Mouse (Mus musculus): ENCODE data around the gene Vtn. TPM values are rescaled to one million over a fixed set of nuclear protein-coding genes. Genes with fewer than 3 reads are reported as not detected.

Gene Vtn
- not detected in 2 replicates for polyA plus RNA-seq (2011; ENCODE audit: insufficient read length, low read depth, missing spikeins)

DNA sequence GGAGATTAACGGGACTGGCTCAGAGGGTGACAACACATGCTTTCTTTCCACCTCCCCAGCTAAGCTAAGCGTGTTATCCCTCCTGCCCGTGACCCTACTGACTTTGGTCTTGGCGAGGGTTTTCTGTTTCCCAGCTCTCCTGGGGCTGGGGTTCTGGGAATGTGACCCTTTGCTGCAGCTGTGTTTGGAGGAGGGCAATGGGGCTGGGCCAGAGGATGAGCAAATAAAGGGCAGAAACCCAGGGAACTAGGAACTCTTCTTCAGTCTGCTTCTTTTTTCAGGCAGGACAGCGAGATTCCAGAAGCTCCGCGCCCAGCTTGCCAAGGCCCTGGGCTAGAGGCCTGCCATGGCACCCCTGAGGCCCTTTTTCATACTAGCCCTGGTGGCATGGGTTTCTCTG, at the start of gene Vtn:
TSS of gene Vtn (plus strand) at position 88 of the 400 bp plus-strand sequence.
- Histone ChIP-seq H3K27ac (ENCODE audit: insufficient read depth, low read length) (no peak within 1 kb of the TSS), H3K4me1 (ENCODE audit: control insufficient read depth, insufficient read depth, low read length) (no peaks in the 10 kb centered on the region), H3K4me3 (ENCODE audit: insufficient read depth, low read length) (peak within 1 kb of the TSS; percentile 51)
- TF ChIP-seq CTCF (IDR thresholded peaks at IDR 0.05; ENCODE audit: borderline replicate concordance, insufficient read depth, low read length) (no peak), POLR2A (IDR thresholded peaks at IDR 0.05; ENCODE audit: low read depth, low read length) (no peak)

DNA sequence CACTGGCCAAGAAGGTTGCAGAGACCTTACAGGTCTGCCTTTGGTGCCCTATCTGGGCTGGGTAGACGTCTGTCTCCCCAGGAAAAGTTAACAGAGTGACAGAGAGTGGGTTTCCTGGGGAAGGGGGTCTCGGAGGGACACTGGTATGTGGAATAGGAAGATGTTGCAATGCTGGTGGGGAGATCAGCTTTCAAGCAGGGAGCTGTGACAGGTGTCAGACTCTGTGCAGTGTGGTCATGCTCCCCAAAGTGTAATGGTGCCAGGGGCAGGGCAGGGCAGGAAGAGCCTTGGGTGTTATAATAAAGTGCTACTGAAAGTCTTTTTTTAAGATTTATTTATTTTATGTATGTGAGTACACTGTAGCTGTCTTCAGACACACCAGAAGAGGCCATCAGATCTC, 48.6 kb upstream of the Vtn start:
- TF ChIP-seq POLR2A (IDR thresholded peaks at IDR 0.05; ENCODE audit: low read depth, low read length) (no peak), CTCF (IDR thresholded peaks at IDR 0.05; ENCODE audit: borderline replicate concordance, insufficient read depth, low read length) (no peak)
- H3K4me1 ChIP-seq (ENCODE audit: control insufficient read depth, insufficient read depth, low read length) = no peaks in the 10 kb centered on the region
- no peak overlapping the region for H3K4me3 ChIP-seq (ENCODE audit: insufficient read depth, low read length)
- no peak overlapping the region for H3K27ac ChIP-seq (ENCODE audit: insufficient read depth, low read length)

DNA sequence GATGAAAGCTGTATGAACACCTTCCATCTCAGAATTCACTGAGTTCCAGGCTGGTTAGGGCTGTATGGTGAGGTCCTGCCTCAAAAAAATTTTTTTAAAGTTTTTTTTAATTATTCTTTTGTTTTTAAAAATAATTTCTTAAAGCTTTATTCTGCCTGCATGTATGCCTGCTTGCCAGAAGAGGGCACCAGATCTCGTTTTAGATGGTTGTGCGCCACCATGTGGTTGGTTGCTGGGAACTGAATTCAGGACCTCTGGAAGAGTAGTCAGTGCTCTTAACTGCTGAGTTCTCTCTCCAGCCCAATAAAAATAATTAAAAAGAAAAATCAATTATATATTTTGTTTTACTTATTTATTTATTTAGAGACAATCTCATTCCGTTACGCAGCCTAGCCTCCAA, 45.2 kb upstream of the Vtn start:
- no peak overlapping the region for H3K4me3 ChIP-seq (ENCODE audit: insufficient read depth, low read length)
- no peaks in the 10 kb centered on the region for H3K4me1 ChIP-seq (ENCODE audit: control insufficient read depth, insufficient read depth, low read length)
- H3K27ac ChIP-seq (ENCODE audit: insufficient read depth, low read length) = no peak overlapping the region
- TF ChIP-seq CTCF (IDR thresholded peaks at IDR 0.05; ENCODE audit: borderline replicate concordance, insufficient read depth, low read length) (peak; percentile 89), POLR2A (IDR thresholded peaks at IDR 0.05; ENCODE audit: low read depth, low read length) (no peak)

DNA sequence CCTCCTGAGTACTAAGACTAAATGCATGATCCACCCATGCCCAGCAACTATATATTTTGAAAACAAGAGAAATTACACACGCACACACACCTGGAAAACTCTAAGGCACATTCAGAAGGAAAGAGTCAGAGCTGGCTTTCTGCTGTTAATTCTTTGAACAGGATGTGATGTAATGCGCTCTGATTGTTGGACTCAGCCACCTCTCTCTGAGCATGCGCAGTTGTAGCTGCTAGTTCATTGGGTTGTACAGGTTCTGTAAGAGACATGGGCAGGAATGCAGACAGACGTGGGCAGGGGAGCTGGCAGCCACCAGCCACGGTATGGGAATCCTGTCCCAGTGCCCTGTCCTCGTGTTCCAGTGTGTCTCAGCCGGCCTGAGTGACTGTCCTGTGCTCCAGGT, 44.6 kb upstream of the Vtn start:
- TF ChIP-seq CTCF (IDR thresholded peaks at IDR 0.05; ENCODE audit: borderline replicate concordance, insufficient read depth, low read length) (no peak), POLR2A (IDR thresholded peaks at IDR 0.05; ENCODE audit: low read depth, low read length) (no peak)
- Histone ChIP-seq H3K4me1 (ENCODE audit: control insufficient read depth, insufficient read depth, low read length) (no peaks in the 10 kb centered on the region), H3K4me3 (ENCODE audit: insufficient read depth, low read length) (no peak overlapping the region), H3K27ac (ENCODE audit: insufficient read depth, low read length) (no peak overlapping the region)

DNA sequence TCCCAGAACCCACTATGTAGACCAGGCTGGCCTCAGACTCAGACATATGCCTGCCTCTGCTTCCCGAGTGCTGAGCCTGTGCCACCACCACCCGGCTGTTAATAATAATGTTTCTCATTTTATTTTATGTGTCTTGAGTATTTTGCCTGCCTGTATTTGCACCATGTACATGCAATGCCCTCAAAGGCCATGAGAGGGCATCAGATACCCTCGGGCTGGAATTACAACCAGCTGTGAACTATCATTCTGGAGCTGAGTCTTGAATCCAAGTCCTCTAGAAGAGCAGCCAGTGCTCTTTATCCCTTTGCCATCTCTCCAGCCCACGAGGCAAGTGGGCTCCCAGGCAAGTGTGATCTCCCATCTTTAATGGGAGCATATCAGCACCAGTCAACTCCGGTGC, 43.6 kb upstream of the Vtn start:
- no peak for TF ChIP-seq POLR2A (IDR thresholded peaks at IDR 0.05; ENCODE audit: low read depth, low read length)
- no peak for TF ChIP-seq CTCF (IDR thresholded peaks at IDR 0.05; ENCODE audit: borderline replicate concordance, insufficient read depth, low read length)
- no peaks in the 10 kb centered on the region for H3K4me1 ChIP-seq (ENCODE audit: control insufficient read depth, insufficient read depth, low read length)
- H3K4me3 ChIP-seq (ENCODE audit: insufficient read depth, low read length) = no peak overlapping the region
- no peak overlapping the region for H3K27ac ChIP-seq (ENCODE audit: insufficient read depth, low read length)

DNA sequence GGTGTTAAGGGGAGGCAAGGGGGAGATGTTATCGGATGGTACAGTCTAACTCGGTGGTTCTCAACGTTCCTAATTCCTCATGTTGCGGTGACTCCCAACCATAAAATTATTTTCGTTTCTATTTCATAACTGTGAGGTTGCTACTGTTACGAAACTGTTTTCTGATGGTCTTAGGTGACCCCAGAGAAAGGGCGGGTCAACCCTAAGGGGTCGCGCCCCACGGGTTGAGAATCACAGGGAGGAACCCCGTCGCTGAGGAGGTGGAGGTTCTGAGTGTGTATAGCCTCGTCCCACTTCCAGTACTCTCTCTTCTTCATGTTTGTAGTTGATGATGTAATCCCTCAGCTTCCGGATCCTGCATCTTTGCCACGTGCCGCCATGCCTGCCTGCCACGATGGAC, 40.2 kb upstream of the Vtn start:
- H3K27ac ChIP-seq (ENCODE audit: insufficient read depth, low read length) = no peak overlapping the region

DNA sequence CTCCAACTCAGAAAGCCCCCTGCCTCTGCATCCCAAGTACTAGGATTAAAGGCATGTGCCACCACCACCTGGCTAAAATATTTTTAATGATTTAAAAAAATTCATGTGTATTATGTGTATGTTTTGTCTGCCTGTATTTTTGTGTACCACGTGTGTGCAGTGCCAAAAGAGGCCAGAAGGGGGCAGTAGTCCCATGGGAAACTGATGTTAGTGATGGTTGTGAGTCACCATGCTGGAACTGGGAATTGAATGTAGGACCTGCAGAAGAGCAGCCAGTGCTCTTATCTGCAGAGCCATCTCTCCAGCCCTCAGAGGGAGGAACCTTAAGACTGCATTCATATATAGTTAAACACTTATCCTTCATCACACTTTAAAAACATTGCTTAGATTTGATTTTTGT, 37.0 kb upstream of the Vtn start:
- no peak for TF ChIP-seq CTCF (IDR thresholded peaks at IDR 0.05; ENCODE audit: borderline replicate concordance, insufficient read depth, low read length)
- no peak for TF ChIP-seq POLR2A (IDR thresholded peaks at IDR 0.05; ENCODE audit: low read depth, low read length)
- Histone ChIP-seq H3K4me3 (ENCODE audit: insufficient read depth, low read length) (no peak overlapping the region), H3K27ac (ENCODE audit: insufficient read depth, low read length) (no peak overlapping the region), H3K4me1 (ENCODE audit: control insufficient read depth, insufficient read depth, low read length) (peaks cover 3% of the 10 kb centered on the region; the same call in 1 of the 2 replicates)

More for the DNA sequence above, 40.2 kb upstream of the Vtn start:
- Histone ChIP-seq H3K4me1 (ENCODE audit: control insufficient read depth, insufficient read depth, low read length) (no peaks in the 10 kb centered on the region), H3K4me3 (ENCODE audit: insufficient read depth, low read length) (no peak overlapping the region)
- TF ChIP-seq POLR2A (IDR thresholded peaks at IDR 0.05; ENCODE audit: low read depth, low read length) = no peak
- no peak for TF ChIP-seq CTCF (IDR thresholded peaks at IDR 0.05; ENCODE audit: borderline replicate concordance, insufficient read depth, low read length)

DNA sequence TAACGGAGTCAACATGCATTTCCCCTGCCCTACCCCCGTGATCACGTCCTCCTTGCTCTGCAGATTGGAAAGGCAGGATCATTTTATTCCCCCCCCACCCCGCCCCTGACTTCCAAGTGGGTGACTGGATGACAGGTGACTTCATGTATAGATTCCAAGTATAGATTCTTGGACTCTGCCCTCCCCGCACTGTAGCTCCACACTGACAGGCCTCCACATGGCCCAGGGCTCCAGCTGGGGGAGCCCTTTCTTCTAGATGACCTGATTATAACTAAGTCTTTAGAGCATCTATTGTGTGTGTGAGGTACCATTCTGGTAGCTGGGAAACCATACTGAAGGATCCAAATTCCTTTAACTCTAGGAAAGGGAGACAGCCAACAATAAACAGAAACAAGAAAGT, 36.2 kb upstream of the Vtn start:
- Histone ChIP-seq H3K27ac (ENCODE audit: insufficient read depth, low read length) (no peak overlapping the region), H3K4me3 (ENCODE audit: insufficient read depth, low read length) (no peak overlapping the region), H3K4me1 (ENCODE audit: control insufficient read depth, insufficient read depth, low read length) (peaks cover 3% of the 10 kb centered on the region; the same call in 1 of the 2 replicates)
- TF ChIP-seq CTCF (IDR thresholded peaks at IDR 0.05; ENCODE audit: borderline replicate concordance, insufficient read depth, low read length) = no peak
- TF ChIP-seq POLR2A (IDR thresholded peaks at IDR 0.05; ENCODE audit: low read depth, low read length) = no peak

DNA sequence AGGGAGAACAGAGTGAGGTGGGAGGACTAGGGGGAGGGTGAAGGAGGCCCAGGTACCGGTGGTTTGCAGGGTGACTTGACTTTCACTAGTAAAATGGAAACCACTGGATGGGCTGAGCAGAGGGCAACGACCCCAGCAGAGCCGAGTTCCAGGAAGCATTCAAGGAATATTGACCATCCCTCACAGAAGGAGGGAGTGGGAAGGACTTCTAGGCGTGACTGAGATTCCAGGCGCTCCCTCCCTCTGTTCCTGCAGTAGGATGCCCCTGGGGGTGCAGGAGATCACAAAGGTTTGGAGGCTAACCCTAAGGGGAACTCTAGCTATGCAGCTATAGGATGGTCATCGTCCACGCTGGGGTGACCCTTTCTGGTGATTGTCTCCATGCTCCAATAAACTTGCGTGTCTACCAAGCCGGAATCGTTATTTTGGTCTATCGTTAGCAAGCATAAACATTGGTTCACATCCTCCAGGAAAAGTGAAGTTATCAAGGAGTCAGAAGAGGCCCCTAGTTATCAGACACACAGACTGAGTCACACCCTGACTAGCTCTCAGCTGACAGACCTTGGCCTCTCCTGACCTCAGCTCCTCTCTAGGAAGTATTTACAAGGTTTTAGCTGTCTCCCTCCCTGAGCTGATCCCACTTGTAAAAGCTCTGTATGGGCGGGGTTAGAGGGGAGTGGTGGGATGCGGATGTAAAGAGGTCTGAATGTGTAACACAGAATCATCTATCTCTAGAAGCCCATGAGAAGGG, 35.4 kb upstream of the Vtn start:
- H3K27ac ChIP-seq (ENCODE audit: insufficient read depth, low read length) = no peak overlapping the region
- H3K4me1 ChIP-seq (ENCODE audit: control insufficient read depth, insufficient read depth, low read length) = peaks cover 3% of the 10 kb centered on the region; the same call in 1 of the 2 replicates
- H3K4me3 ChIP-seq (ENCODE audit: insufficient read depth, low read length) = no peak overlapping the region
- TF ChIP-seq POLR2A (IDR thresholded peaks at IDR 0.05; ENCODE audit: low read depth, low read length) (no peak), CTCF (IDR thresholded peaks at IDR 0.05; ENCODE audit: borderline replicate concordance, insufficient read depth, low read length) (no peak)

DNA sequence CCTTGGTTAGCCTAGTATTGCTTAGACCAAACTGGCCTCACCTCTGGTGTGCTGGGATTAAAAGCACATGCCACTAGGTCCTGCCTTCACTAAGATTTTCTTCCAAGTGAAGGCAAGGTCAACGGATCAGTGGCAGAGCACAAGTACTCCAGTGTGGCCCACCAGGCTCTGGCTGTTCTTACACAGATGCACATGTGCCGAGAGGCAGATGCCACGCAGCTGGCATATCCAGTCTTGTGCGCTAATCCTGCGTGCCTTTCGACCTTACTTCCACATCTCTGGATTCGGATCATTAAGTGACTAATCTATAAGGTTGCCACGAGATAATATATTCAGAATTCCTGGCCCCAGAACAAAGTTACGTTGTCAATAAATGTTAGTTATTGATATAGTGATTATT, 33.8 kb upstream of the Vtn start:
- no peak overlapping the region for H3K27ac ChIP-seq (ENCODE audit: insufficient read depth, low read length)
- H3K4me1 ChIP-seq (ENCODE audit: control insufficient read depth, insufficient read depth, low read length) = peaks cover 3% of the 10 kb centered on the region; the same call in 1 of the 2 replicates
- no peak overlapping the region; the same call in 1 of the 2 replicates for H3K4me3 ChIP-seq (ENCODE audit: insufficient read depth, low read length)
- TF ChIP-seq POLR2A (IDR thresholded peaks at IDR 0.05; ENCODE audit: low read depth, low read length) = no peak
- TF ChIP-seq CTCF (IDR thresholded peaks at IDR 0.05; ENCODE audit: borderline replicate concordance, insufficient read depth, low read length) = no peak
